In genomic region chr2:25557964-25558360, GRCm38 (mm10) we compare ENCODE assay signal across 8 mouse cellular contexts. TPM values are rescaled to one million over a fixed set of nuclear protein-coding genes. Genes with fewer than 3 reads are reported as not detected.
A peak's percentile ranks its signal among the peaks of the same experiment; 100 is the strongest.
DNase-seq lines count a peak whose midpoint lies in the region; ATAC-seq lines count a peak whose summit lies in the region.

No protein-coding gene starts in this region.

- H3K9me3 ChIP-seq in heart, embryonic 15.5 days (replicated peaks): no peaks in the 10 kb centered on the region
- no peaks in the 10 kb centered on the region for H3K9me3 ChIP-seq in embryonic facial prominence, embryonic 13.5 days
- H3K9me3 ChIP-seq in midbrain, embryonic 15.5 days: no peaks in the 10 kb centered on the region

- peaks cover 28% of the 10 kb centered on the region for H3K36me3 ChIP-seq in heart, embryonic 15.5 days
- H3K36me3 ChIP-seq in embryonic facial prominence, embryonic 13.5 days: peaks cover 31% of the 10 kb centered on the region
- peaks cover 25% of the 10 kb centered on the region for H3K36me3 ChIP-seq in midbrain, embryonic 15.5 days (replicated peaks)

- no peak for DNase-seq in heart, postnatal 4 days
- peak; percentile 77 for DNase-seq in kidney, adult 9 months
- DNase-seq in cerebellum, postnatal 36 days: no peak
- DNase-seq in T-cell, adult 2 months (ENCODE audit: low spot score): no peak
- DNase-seq in retina, embryonic 14.5 days (ENCODE audit: low spot score): no peak

- peak overlapping the region; percentile 93 for H3K4me2 ChIP-seq in heart, embryonic 15.5 days
- peak overlapping the region; percentile 95 for H3K4me2 ChIP-seq in embryonic facial prominence, embryonic 13.5 days
- H3K4me2 ChIP-seq in midbrain, embryonic 15.5 days: peak overlapping the region; percentile 89

- peak overlapping the region; percentile 90 for H3K9ac ChIP-seq in heart, embryonic 15.5 days
- peak overlapping the region; percentile 95 for H3K9ac ChIP-seq in embryonic facial prominence, embryonic 13.5 days
- peak overlapping the region; percentile 81 for H3K9ac ChIP-seq in midbrain, embryonic 15.5 days

- WGBS in heart, embryonic 15.5 days: under 1% methylated on average over 24 of the region's 24 CpGs
- under 1% methylated on average over 24 of the region's 24 CpGs for WGBS in embryonic facial prominence, embryonic 13.5 days
- under 1% methylated on average over 24 of the region's 24 CpGs for WGBS in midbrain, embryonic 15.5 days

- ATAC-seq in heart, embryonic 15.5 days (replicated peaks; ENCODE audit: insufficient number of reproducible peaks, insufficient read depth, low FRiP score, low read depth): peak; percentile 15
- peak; percentile 41 for ATAC-seq in embryonic facial prominence, embryonic 13.5 days (ENCODE audit: insufficient number of reproducible peaks, insufficient read depth, low FRiP score, low TSS enrichment, low read depth)
- peak; percentile 64; the same call in 1 of the 2 replicates for ATAC-seq in midbrain, embryonic 15.5 days (replicated peaks)

- peak overlapping the region; percentile 75 for H3K27ac ChIP-seq in heart, embryonic 15.5 days
- peak overlapping the region; percentile 64; the same call in 1 of the 2 replicates for H3K27ac ChIP-seq in embryonic facial prominence, embryonic 13.5 days
- peak overlapping the region; percentile 83 for H3K27ac ChIP-seq in midbrain, embryonic 15.5 days

- peak overlapping the region; percentile 81 for H3K4me3 ChIP-seq in heart, embryonic 15.5 days
- H3K4me3 ChIP-seq in embryonic facial prominence, embryonic 13.5 days: peak overlapping the region; percentile 97
- H3K4me3 ChIP-seq in midbrain, embryonic 15.5 days: peak overlapping the region; percentile 76

- H3K27me3 ChIP-seq in heart, embryonic 15.5 days: no peaks in the 10 kb centered on the region
- no peaks in the 10 kb centered on the region for H3K27me3 ChIP-seq in embryonic facial prominence, embryonic 13.5 days
- H3K27me3 ChIP-seq in midbrain, embryonic 15.5 days (replicated peaks): no peaks in the 10 kb centered on the region

- peaks cover 18% of the 10 kb centered on the region for H3K4me1 ChIP-seq in heart, embryonic 15.5 days (replicated peaks)
- peaks cover 22% of the 10 kb centered on the region for H3K4me1 ChIP-seq in embryonic facial prominence, embryonic 13.5 days
- H3K4me1 ChIP-seq in midbrain, embryonic 15.5 days: peaks cover 25% of the 10 kb centered on the region

RNA-seq across cellular contexts. Expression of gene Edf1, which starts 0.3 kb away (rescaled TPM):
- 276 and 289 TPM in 2 replicates for polyA plus RNA-seq in heart, embryonic 15.5 days (2015; fragmentation: Nextera tagmentation; extraction: Ambion mirVana)
- 100 to 1,000 TPM; 151 to 152 TPM for total RNA-seq in heart, postnatal 4 days (2021)
- 335 and 341 TPM in 2 replicates for polyA plus RNA-seq in embryonic facial prominence, embryonic 13.5 days (2015; fragmentation: Nextera tagmentation; extraction: Ambion mirVana)
- polyA plus RNA-seq in midbrain, embryonic 15.5 days (2015; fragmentation: Nextera tagmentation; extraction: Ambion mirVana): 352 and 378 TPM in 2 replicates

RNA-seq across cellular contexts. Expression of gene Traf2, which starts 11.2 kb away (rescaled TPM):
- polyA plus RNA-seq in heart, embryonic 15.5 days (2015; fragmentation: Nextera tagmentation; extraction: Ambion mirVana): 18.4 and 25.2 TPM in 2 replicates
- total RNA-seq in heart, postnatal 4 days (2021): 10 to 100 TPM; 13.2 to 15.8 TPM
- polyA plus RNA-seq in embryonic facial prominence, embryonic 13.5 days (2015; fragmentation: Nextera tagmentation; extraction: Ambion mirVana): 31.4 and 35.4 TPM in 2 replicates
- 18.9 and 21.2 TPM in 2 replicates for polyA plus RNA-seq in midbrain, embryonic 15.5 days (2015; fragmentation: Nextera tagmentation; extraction: Ambion mirVana)

RNA-seq across cellular contexts. Expression of gene Mamdc4, which starts 16.7 kb away (rescaled TPM):
- polyA plus RNA-seq in heart, embryonic 15.5 days (2015; fragmentation: Nextera tagmentation; extraction: Ambion mirVana): 3.4 and 9.8 TPM in 2 replicates
- 1 to 10 TPM; 1.4 to 2.3 TPM for total RNA-seq in heart, postnatal 4 days (2021)
- polyA plus RNA-seq in embryonic facial prominence, embryonic 13.5 days (2015; fragmentation: Nextera tagmentation; extraction: Ambion mirVana): 4.3 and 7.2 TPM in 2 replicates
- 4.7 and 4.8 TPM in 2 replicates for polyA plus RNA-seq in midbrain, embryonic 15.5 days (2015; fragmentation: Nextera tagmentation; extraction: Ambion mirVana)

RNA-seq across cellular contexts. Expression of gene Phpt1, which starts 17.1 kb away (rescaled TPM):
- 171 and 175 TPM in 2 replicates for polyA plus RNA-seq in heart, embryonic 15.5 days (2015; fragmentation: Nextera tagmentation; extraction: Ambion mirVana)
- 100 to 1,000 TPM; 100 to 101 TPM for total RNA-seq in heart, postnatal 4 days (2021)
- 169 and 174 TPM in 2 replicates for polyA plus RNA-seq in embryonic facial prominence, embryonic 13.5 days (2015; fragmentation: Nextera tagmentation; extraction: Ambion mirVana)
- polyA plus RNA-seq in midbrain, embryonic 15.5 days (2015; fragmentation: Nextera tagmentation; extraction: Ambion mirVana): 155 and 162 TPM in 2 replicates

RNA-seq across cellular contexts. Expression of gene Ajm1, which starts 23.6 kb away (rescaled TPM):
- polyA plus RNA-seq in heart, embryonic 15.5 days (2015; fragmentation: Nextera tagmentation; extraction: Ambion mirVana): 0.22 and 0.30 TPM in 2 replicates
- total RNA-seq in heart, postnatal 4 days (2021): under 1 TPM; 0.14 to 0.41 TPM
- 0.39 and 0.62 TPM in 2 replicates for polyA plus RNA-seq in embryonic facial prominence, embryonic 13.5 days (2015; fragmentation: Nextera tagmentation; extraction: Ambion mirVana)
- polyA plus RNA-seq in midbrain, embryonic 15.5 days (2015; fragmentation: Nextera tagmentation; extraction: Ambion mirVana): 13.8 and 14.1 TPM in 2 replicates
